Mouse (Mus musculus): ENCODE measurements at regions not wholly inside any gene's neighbourhood (a gene's known extent, or its start where the extent isn't known, plus 50 kb on each side); places are given as distances from the start of the nearest gene placed in this dataset.

GRCm38 (mm10) chr5:118379245-118380051 lies 134.4 kb downstream of the 2410131K14Rik start:
- DNase-seq = no peak
- intact Hi-C loops (cut with DNase I) = loop anchor here (5.0 kb wide), 1 partner anchor 183 kb away; the partner anchor contains the start of gene Med13l

- DNase-seq = no peak
- intact Hi-C loops (cut with DNase I) = loop anchor here (5.0 kb wide), 1 partner anchor 182 kb away; the partner anchor contains the start of gene Med13l
Observed at GRCm38 (mm10) chr5:118380052-118380421, 135.0 kb downstream of the 2410131K14Rik start.

GRCm38 (mm10) chr5:118380422-118381293 lies 135.6 kb downstream of the 2410131K14Rik start:
- peak; percentile 46 to 59 for DNase-seq
- intact Hi-C loops (cut with DNase I) = loop anchor here (5.0 kb wide), 1 partner anchor 182 kb away; the partner anchor contains the start of gene Med13l

GRCm38 (mm10) chr5:118381294-118381675 lies 136.3 kb downstream of the 2410131K14Rik start:
- intact Hi-C loops (cut with DNase I) = loop anchor here (5.0 kb wide), 1 partner anchor 181 kb away; the partner anchor contains the start of gene Med13l
- DNase-seq = peak; percentile 69 to 81

GRCm38 (mm10) chr5:118386126-118386525 lies 141.1 kb downstream of the 2410131K14Rik start:
- peak; percentile 74 to 75 for DNase-seq
- intact Hi-C loops (cut with DNase I) = no loop called here

GRCm38 (mm10) chr5:118388419-118388818 lies 143.4 kb downstream of the 2410131K14Rik start:
- intact Hi-C loops (cut with DNase I) = no loop called here
- DNase-seq = no peak

- DNase-seq = no peak
- intact Hi-C loops (cut with DNase I) = no loop called here
Observed at GRCm38 (mm10) chr5:118390691-118391373, 145.8 kb downstream of the 2410131K14Rik start.

- intact Hi-C loops (cut with DNase I) = no loop called here
- no peak for DNase-seq
Observed at GRCm38 (mm10) chr5:118392932-118393487, 148.0 kb downstream of the 2410131K14Rik start.

GRCm38 (mm10) chr5:118394051-118394450 lies 149.0 kb downstream of the 2410131K14Rik start:
- DNase-seq = no peak
- intact Hi-C loops (cut with DNase I) = no loop called here

GRCm38 (mm10) chr5:118396004-118396725 lies 151.1 kb downstream of the 2410131K14Rik start:
- intact Hi-C loops (cut with DNase I) = no loop called here
- DNase-seq = peak in 1 of 2 experiments; percentile 31

GRCm38 (mm10) chr5:118400926-118401325 lies 155.9 kb downstream of the 2410131K14Rik start:
- DNase-seq = no peak
- intact Hi-C loops (cut with DNase I) = no loop called here

GRCm38 (mm10) chr5:118404398-118404797 lies 156.1 kb upstream of the Med13l start:
- intact Hi-C loops (cut with DNase I) = no loop called here
- DNase-seq = no peak

GRCm38 (mm10) chr5:118405421-118405820 lies 155.1 kb upstream of the Med13l start:
- intact Hi-C loops (cut with DNase I) = no loop called here
- no peak for DNase-seq

- intact Hi-C loops (cut with DNase I) = no loop called here
- no peak for DNase-seq
Observed at GRCm38 (mm10) chr5:118407451-118407850, 153.0 kb upstream of the Med13l start.

- no peak for DNase-seq
- intact Hi-C loops (cut with DNase I) = no loop called here
Observed at GRCm38 (mm10) chr5:118407973-118408372, 152.5 kb upstream of the Med13l start.

GRCm38 (mm10) chr5:118408826-118409225 lies 151.7 kb upstream of the Med13l start:
- DNase-seq = no peak
- intact Hi-C loops (cut with DNase I) = no loop called here

GRCm38 (mm10) chr5:118413428-118414282 lies 146.8 kb upstream of the Med13l start:
- intact Hi-C loops (cut with DNase I) = no loop called here
- DNase-seq = peak; percentile 79 to 81

GRCm38 (mm10) chr5:118419344-118420037 lies 141.0 kb upstream of the Med13l start:
- no peak for DNase-seq
- intact Hi-C loops (cut with DNase I) = no loop called here

Data from heart, postnatal 10 days (tissue).